Comparison of ENCODE assay signal across 17 mouse cellular contexts in the genomic region with DNA sequence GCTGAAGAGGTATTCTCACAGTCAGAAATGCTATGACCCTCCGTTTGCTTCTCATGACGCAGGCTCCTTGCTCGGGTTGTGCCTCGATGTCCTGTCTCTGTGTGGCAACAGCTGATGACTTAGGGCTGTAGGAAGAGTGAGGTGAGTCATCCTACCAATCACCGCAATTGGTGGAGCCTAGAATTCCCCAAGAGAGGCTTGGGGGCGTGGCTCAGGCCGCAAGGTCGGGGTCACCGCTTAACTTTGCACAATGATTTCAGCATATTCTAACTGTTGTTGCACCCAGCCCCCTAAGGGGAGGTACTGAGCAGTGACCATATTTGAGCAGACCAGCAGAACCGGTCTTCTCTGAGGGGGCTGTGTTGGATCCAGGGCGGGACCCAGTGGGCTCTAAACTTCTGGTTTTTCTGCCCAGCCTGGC. TPM values are rescaled to one million over a fixed set of nuclear protein-coding genes. Genes with fewer than 3 reads are reported as not detected.
DNase-seq lines count a peak whose midpoint lies in the region; ATAC-seq and TF ChIP-seq lines count a peak whose summit lies in the region.
"Had no signal": no experiment of that assay in that cellular context is flagged by ENCODE, and none has a peak within 500 bp of the region (broad histone marks: within the 10 kb centered on the region; RNA-seq: fewer than 3 reads in every experiment).

No protein-coding gene starts in this region.

- H3K4me2 ChIP-seq in kidney, embryonic 15.5 days = no peak overlapping the region
- peak overlapping the region; percentile 65 for H3K4me2 ChIP-seq in CH12.LX (ENCODE audit: insufficient read depth, low read depth, poor library complexity, severe bottlenecking)

- TF ChIP-seq EP300 in CH12.LX (IDR thresholded peaks at IDR 0.05; ENCODE audit: low read length) = no peak

- TF ChIP-seq POLR2A in CH12.LX (IDR thresholded peaks at IDR 0.05; ENCODE audit: low read depth, low read length) = no peak
- no peak for TF ChIP-seq POLR2A in thymus, adult 2 months (IDR thresholded peaks at IDR 0.05; ENCODE audit: control insufficient read depth, extremely low read depth, insufficient read depth, low read length, poor library complexity)

- peaks cover 55% of the 10 kb centered on the region for H3K4me1 ChIP-seq in kidney, embryonic 15.5 days
- peaks cover 19 to 47% of the 10 kb centered on the region in 2 experiments for H3K4me1 ChIP-seq in CH12.LX (ENCODE audit: control insufficient read depth in 1 of 2, insufficient read depth in 2 of 2)
- peaks cover 27% of the 10 kb centered on the region for H3K4me1 ChIP-seq in thymus, adult 2 months (replicated peaks; ENCODE audit: control insufficient read depth, insufficient read depth, low read length)

- no peak for TF ChIP-seq CTCF in CH12.LX (conservative IDR thresholded peaks at IDR 0.05 in 1 of 2, IDR thresholded peaks at IDR 0.05 in 1 of 2; ENCODE audit: low read depth in 2 of 2, low read length in 2 of 2)
- TF ChIP-seq CTCF in thymus, adult 2 months (IDR thresholded peaks at IDR 0.05; ENCODE audit: borderline replicate concordance, control insufficient read depth, extremely low read depth, insufficient read depth, low read length, poor library complexity) = no peak

- peaks cover 3% of the 10 kb centered on the region; the same call in 1 of the 2 replicates for H3K9me3 ChIP-seq in kidney, embryonic 15.5 days (replicated peaks)
- peaks cover 21% of the 10 kb centered on the region for H3K9me3 ChIP-seq in CH12.LX (replicated peaks; ENCODE audit: low read length)

- peaks cover 4% of the 10 kb centered on the region; the same call in 1 of the 2 replicates for H3K79me2 ChIP-seq in CH12.LX (replicated peaks; ENCODE audit: control insufficient read depth, extremely low read depth, insufficient read depth, poor library complexity, severe bottlenecking)

- TF ChIP-seq RAD21 in CH12.LX (IDR thresholded peaks at IDR 0.05; ENCODE audit: low read depth, low read length) = no peak

- H3K27me3 ChIP-seq in kidney, embryonic 15.5 days = peaks cover 26% of the 10 kb centered on the region
- H3K27me3 ChIP-seq in CH12.LX (replicated peaks) = peaks cover 19% of the 10 kb centered on the region
- H3K27me3 ChIP-seq in thymus, adult 2 months (ENCODE audit: control insufficient read depth, insufficient read depth, low read length) = peaks cover 22% of the 10 kb centered on the region

- no peak for DNase-seq in kidney, postnatal 14 days
- DNase-seq in CH12.LX (ENCODE audit: extremely low read depth) = peak; percentile 83
- peak; percentile 84 for DNase-seq in adrenal gland, postnatal 14 days
- no peak for DNase-seq in left cerebral cortex, adult 11 months (ENCODE audit: low spot score)
- DNase-seq in thymus, adult 2 months = no peak
- DNase-seq in liver = no peak
- DNase-seq: heart, postnatal 36 days; kidney, postnatal 36 days had no signal

- dilution Hi-C loops in CH12.LX (cut with MboI; ENCODE audit: extremely low pct_ligation_motif_present, extremely low pct_unique_long_range_greater_than_20kb, low sequenced_read_pairs) = no loop called here

- no peaks in the 10 kb centered on the region for H3K36me3 ChIP-seq in kidney, embryonic 15.5 days
- peaks cover 0 to 3% of the 10 kb centered on the region in 2 experiments for H3K36me3 ChIP-seq in CH12.LX (replicated peaks in 1 of 2; ENCODE audit: control insufficient read depth in 1 of 2, insufficient read depth in 1 of 2, low read length in 1 of 2)
- H3K36me3 ChIP-seq in thymus, adult 2 months (ENCODE audit: control insufficient read depth, insufficient read depth, low read length) = no peaks in the 10 kb centered on the region

- ATAC-seq in kidney, embryonic 15.5 days (replicated peaks; ENCODE audit: low FRiP score) = no peak
- ATAC-seq in megakaryocyte, adult 5-6 weeks (ENCODE audit: poor library complexity, severe bottlenecking) = peak; percentile 6; the same call in 1 of the 2 replicates

- H3K9ac ChIP-seq in kidney, embryonic 15.5 days = no peak overlapping the region
- no peak overlapping the region for H3K9ac ChIP-seq in CH12.LX (ENCODE audit: insufficient read depth, low read depth)

- H3K4me3 ChIP-seq in kidney, embryonic 15.5 days (replicated peaks) = no peak overlapping the region
- H3K4me3 ChIP-seq in CH12.LX (replicated peaks in 1 of 3; ENCODE audit: low read depth in 2 of 3, low read length in 2 of 3, poor library complexity in 1 of 3) = peak overlapping the region in 1 of 3 experiments; percentile 7
- H3K4me3 ChIP-seq in thymus, adult 2 months (ENCODE audit: control insufficient read depth, insufficient read depth, low read length) = no peak overlapping the region

- H3K27ac ChIP-seq in kidney, embryonic 15.5 days = peak overlapping the region; percentile 39; the same call in 1 of the 2 replicates
- H3K27ac ChIP-seq in CH12.LX (ENCODE audit: insufficient read depth, low read depth) = peak overlapping the region; percentile 42
- no peak overlapping the region for H3K27ac ChIP-seq in thymus, adult 2 months (ENCODE audit: control insufficient read depth, insufficient read depth, low read length)

- in situ Hi-C loops in CH12.LX (cut with MboI; ENCODE audit: low pct_ligation_motif_present, low pct_unique_long_range_greater_than_20kb, low sequenced_read_pairs) = no loop called here

- 59% methylated on average over 11 of the region's 11 CpGs for WGBS in kidney, embryonic 15.5 days
- WGBS in thymus, adult 2 months = 85% methylated on average over 11 of the region's 11 CpGs

TF ChIP-seq in CH12.LX, 34 proteins besides CTCF, POLR2A, EP300 and RAD21:
- no peak; the same call in 1 of the 2 replicates for TF ChIP-seq MAX (IDR thresholded peaks at IDR 0.05; ENCODE audit: low read length)
- TF ChIP-seq RCOR1 (conservative IDR thresholded peaks at IDR 0.05; ENCODE audit: low read depth, low read length) = no peak
- peak; percentile 56; the same call in 1 of the 2 replicates for TF ChIP-seq ETS1 (conservative IDR thresholded peaks at IDR 0.05; ENCODE audit: low read depth, low read length)
- no peak for TF ChIP-seq MAZ (IDR thresholded peaks at IDR 0.05; ENCODE audit: low read depth, low read length)
- TF ChIP-seq MAFK (IDR thresholded peaks at IDR 0.05; ENCODE audit: insufficient replicate concordance, low read length) = no peak
- no peak for TF ChIP-seq KAT2A (IDR thresholded peaks at IDR 0.05; ENCODE audit: insufficient replicate concordance, low read length)
- TF ChIP-seq POLR2AphosphoS2 (IDR thresholded peaks at IDR 0.05; ENCODE audit: low read depth, low read length) = no peak
- 0 out of 2 replicates have a peak, but pooled peaks have one; percentile 3 for TF ChIP-seq JUND (conservative IDR thresholded peaks at IDR 0.05; ENCODE audit: low read depth, low read length)

RNA-seq across cellular contexts. Expression of gene Ptprs, which starts 1.9 kb away (rescaled TPM):
- 81.5 and 95.6 TPM in 2 replicates for polyA plus RNA-seq in kidney, embryonic 15.5 days (2015; fragmentation: Nextera tagmentation; extraction: Ambion mirVana)
- total RNA-seq in CH12.LX (2012; rRNA removed) (31.6 and 41.1 TPM in 2 replicates), CH12.LX (2014; rRNA removed) (10.4 and 11.3 TPM in 2 replicates)
- 20.7 and 27.0 TPM in 2 replicates for polyA plus RNA-seq in CH12.LX (2012; ENCODE audit: insufficient read length, low read depth)
- 97.0 and 102 TPM in 2 replicates for total RNA-seq in adrenal gland, postnatal 14 days (2021)
- 18.1 and 18.6 TPM in 2 replicates for total RNA-seq in megakaryocyte, adult 5-6 weeks (2015)
- total RNA-seq in megakaryocyte, adult 5-6 weeks (2017) = 17.3 and 52.6 TPM in 2 replicates
- 235 and 305 TPM in 2 replicates for polyA plus RNA-seq in thymus, adult 2 months (2012; rRNA removed)

RNA-seq across cellular contexts. Expression of gene Znrf4, which starts 34.0 kb away (rescaled TPM):
- not detected in 2 replicates for polyA plus RNA-seq in kidney, embryonic 15.5 days (2015; fragmentation: Nextera tagmentation; extraction: Ambion mirVana)
- total RNA-seq in CH12.LX (2012; rRNA removed) (not detected in 2 replicates), CH12.LX (2014; rRNA removed) (not detected in 2 replicates)
- not detected in 2 replicates for polyA plus RNA-seq in CH12.LX (2012; ENCODE audit: insufficient read length, low read depth)
- not detected in 2 replicates for total RNA-seq in adrenal gland, postnatal 14 days (2021)
- not detected in 2 replicates for total RNA-seq in megakaryocyte, adult 5-6 weeks (2015)
- total RNA-seq in megakaryocyte, adult 5-6 weeks (2017) = not detected in 2 replicates
- 0.67 TPM in 1 of 2 replicates, not detected in the other for polyA plus RNA-seq in thymus, adult 2 months (2012; rRNA removed)
- total RNA-seq: common myeloid progenitor, adult 5-6 weeks; heart, adult 8-10 months; heart, postnatal 36 days; liver, adult 2 months; megakaryocyte-erythroid progenitor cell, adult 5-6 weeks; MEL had no signal
- polyA plus RNA-seq: intestine, embryonic 14.5 days; liver, adult 2 months; urinary bladder, adult 2 months had no signal

Comparison
In these comparisons a context has a peak if more than half of its experiments do, and no peak if none do; other contexts are left out.
1. DNase-seq: peak in CH12.LX (single experiment) and adrenal gland, postnatal 14 days (single experiment); none in kidney, postnatal 14 days (single experiment), left cerebral cortex, adult 11 months (single experiment), thymus, adult 2 months (single experiment) and liver (single experiment).